Mouse (Mus musculus) urinary bladder, postnatal 4 days (tissue): ENCODE measurements around the gene Nrn1.

Source experiments
- DNase-seq, 2 experiments: peaks; one replicate each; pipeline ENCODE4 v3.0.0; 2021 to 2022; ENCODE audit warnings: low spot score in 2 of 2

Nrn1 gene

GRCm38 (mm10) chr13:36724533-36725470 lies 10.1 kb downstream of the Nrn1 start:
- DNase-seq = no peak

GRCm38 (mm10) chr13:36723726-36724300 lies 11.1 kb downstream of the Nrn1 start:
- DNase-seq = no peak

GRCm38 (mm10) chr13:36722309-36722708 lies 12.6 kb downstream of the Nrn1 start:
- DNase-seq = no peak

DNA sequence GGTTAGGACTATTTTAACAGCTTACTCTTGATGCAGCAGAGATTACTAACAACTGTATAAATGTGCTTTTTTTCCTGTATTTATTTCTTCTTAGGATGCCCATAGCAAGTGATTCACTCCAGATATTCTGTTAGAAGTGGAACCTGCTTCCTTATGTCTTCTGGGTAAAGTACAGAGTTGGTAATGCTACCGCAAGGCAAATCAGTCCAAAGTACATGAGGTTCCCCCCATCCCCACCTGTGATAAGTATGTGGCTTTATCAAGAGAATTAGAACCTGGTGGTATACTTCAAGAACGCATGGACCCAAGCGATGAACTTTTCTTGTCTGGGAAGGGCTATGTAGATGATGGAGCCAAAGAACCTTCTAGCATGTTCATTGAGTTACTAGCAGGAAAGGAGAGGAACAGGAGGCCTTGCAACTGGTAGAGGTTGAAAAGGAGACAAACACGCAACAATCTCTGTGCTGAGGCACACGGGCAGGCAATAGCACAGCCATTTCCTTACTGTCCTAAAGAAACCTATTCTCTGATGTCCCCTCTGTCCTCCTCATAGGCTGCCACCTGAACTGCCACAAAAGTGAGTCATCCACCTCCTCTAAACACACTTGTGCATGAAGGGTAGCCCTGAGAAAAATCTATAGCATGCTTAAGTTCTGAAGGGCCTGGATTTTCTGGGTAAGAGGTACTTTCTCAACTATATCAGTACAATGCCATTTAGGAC lies 14.5 kb downstream of the Nrn1 start:
- DNase-seq = no peak

- no peak for DNase-seq
These were observed 17.6 kb downstream of the Nrn1 start for GRCm38 (mm10) chr13:36717376-36717775.

DNA sequence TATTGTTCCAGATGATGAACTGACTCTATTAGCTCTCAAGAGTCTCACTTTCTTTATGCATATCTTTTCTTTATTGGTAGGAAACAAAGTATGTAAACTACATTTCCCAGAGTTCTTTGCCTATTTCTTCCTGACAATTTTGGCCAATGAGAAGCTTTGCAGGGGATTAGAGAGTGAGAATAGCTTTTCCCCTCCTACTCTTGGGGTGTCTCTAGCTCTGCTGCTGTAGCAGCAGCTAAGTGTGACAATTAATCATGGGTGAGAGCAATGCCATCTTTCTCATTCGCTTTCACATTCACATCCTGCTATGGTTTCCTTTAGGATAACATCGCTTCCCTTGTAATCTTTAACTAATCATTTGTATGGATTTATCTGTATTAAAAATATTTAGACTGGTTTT lies 18.2 kb downstream of the Nrn1 start:
- DNase-seq = no peak

DNA sequence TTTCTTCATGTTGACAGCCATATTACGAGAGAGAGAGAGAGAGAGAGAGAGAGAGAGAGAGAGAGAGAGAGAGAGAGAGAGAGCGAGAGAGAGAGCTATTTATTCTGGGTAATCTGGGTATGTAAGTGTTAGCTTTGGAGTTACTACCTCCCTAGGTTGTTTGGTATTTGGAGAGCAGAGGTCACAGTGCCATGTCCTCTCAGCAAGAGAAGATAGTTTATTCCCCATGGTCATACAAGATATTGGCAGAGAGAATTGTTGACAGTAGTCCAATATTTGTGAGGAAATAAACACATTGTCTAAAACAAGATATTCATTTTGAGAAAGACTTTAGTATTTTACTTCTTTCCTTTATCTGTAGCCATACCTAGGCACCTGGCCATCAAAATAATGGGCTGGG lies 20.8 kb downstream of the Nrn1 start:
- no peak for DNase-seq

DNA sequence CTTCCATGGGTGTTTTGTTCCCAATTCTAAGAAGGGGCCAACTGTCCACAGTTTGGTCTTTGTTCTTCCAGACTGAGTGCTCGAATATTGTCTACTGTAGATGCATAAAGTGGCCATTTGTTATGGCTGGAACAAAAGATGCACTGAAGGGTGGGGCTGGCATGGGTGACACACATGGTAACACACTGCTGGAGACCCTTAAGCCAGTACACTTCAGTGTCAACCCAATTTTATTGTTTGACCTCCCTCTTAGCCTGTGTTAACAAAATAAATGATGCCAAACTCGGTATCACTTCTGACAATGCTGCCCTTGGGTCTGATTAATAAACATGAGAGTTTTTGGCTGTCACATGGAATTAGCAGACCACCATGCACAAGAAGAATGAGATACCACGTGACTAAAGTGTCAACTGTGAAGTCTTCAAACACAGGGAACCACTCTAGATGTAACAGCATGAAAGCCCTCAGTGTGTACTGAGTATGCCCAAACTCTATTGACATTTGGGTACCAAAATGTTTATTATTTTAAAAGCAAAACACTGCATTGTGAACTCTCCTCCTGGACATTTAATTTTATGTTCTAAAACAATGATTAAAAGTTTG lies 27.7 kb downstream of the Nrn1 start:
- no peak for DNase-seq

DNA sequence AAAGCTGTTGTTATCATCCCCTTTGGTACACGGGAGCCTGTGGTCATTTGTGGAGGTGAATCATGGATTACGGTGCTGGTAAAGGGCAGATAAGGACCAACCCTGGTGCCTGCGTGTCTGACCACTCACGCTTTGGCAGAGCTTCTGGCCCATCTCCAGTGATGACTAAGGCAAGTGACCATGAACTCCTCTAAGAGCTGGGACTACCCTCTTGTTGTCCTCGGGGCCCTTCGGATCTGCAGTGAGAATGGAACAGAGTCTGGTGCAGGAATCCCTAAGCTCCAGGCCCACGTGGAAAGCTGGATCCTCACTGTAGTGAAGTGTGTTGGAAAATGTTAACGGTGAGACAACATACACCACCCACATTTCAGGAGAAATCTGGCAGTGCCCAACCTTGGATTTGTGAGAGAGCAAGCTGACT lies 38.6 kb downstream of the Nrn1 start:
- DNase-seq = no peak

- DNase-seq = no peak
These were observed 39.3 kb downstream of the Nrn1 start for GRCm38 (mm10) chr13:36695516-36696201.

GRCm38 (mm10) chr13:36683581-36683980 lies 51.4 kb downstream of the Nrn1 start:
- no peak for DNase-seq

DNA sequence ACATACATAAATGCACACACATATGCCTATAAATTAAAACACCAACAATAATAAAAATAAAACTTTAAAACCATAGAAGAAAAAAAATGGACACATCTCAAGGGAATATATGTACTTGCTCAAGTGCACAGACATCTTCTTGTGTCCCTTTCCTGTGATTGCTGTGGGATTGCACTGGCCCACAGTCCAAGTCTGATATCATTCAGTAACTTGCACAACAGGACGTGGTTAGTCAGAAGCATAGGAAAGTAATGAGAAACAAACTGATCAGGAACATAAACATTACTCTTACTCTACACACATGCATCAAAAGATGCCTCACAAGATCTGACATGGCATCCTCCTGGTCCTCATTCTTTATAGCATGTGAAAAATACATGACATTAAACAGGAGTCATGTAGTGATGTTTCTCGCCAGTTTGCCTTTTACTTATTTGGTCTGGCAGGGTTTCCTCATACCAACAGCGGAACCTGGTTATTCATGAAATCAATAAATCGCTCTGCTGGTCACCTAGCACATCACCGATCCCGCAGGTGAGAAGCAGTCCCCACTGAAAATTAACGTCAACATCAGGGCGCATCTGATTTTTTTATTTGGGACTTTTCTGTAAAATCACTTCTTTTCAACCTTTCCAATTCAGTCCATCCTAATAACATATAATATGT lies 54.1 kb downstream of the Nrn1 start:
- no peak for DNase-seq

DNA sequence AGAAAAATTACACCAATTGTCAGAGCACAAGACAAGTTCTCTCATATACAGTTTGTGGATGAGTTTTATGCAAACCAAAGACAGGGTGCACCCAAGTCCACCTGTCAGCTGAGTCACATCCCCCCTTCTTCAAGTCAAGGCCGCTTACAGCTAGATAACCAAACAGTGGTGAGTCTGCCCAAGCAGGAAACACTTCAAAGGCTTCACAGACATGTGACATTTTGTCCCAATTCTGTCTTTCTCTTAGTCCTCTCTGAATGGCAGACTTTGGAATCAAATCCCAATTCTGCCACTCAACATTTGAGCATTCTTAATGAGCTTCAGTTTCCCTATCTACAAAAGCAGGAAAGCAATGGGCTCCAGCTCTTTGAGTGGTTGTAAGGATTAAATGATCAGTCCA lies 55.6 kb downstream of the Nrn1 start:
- no peak for DNase-seq
